Mouse (Mus musculus) forelimb bud, embryonic 11.5 days (tissue): ENCODE data around the gene Fosl1.
"Not testable (repeated sequence)": the region's sequence is repeated elsewhere in the genome, so short reads cannot be mapped to it uniquely, and the experiment has no call there.

Experiments
- DNase-seq: peaks from one replicate; pipeline ENCODE4 v3.0.0-alpha.2; 2012; ENCODE audit warnings: low read depth, low spot score

Fosl1 gene

DNA sequence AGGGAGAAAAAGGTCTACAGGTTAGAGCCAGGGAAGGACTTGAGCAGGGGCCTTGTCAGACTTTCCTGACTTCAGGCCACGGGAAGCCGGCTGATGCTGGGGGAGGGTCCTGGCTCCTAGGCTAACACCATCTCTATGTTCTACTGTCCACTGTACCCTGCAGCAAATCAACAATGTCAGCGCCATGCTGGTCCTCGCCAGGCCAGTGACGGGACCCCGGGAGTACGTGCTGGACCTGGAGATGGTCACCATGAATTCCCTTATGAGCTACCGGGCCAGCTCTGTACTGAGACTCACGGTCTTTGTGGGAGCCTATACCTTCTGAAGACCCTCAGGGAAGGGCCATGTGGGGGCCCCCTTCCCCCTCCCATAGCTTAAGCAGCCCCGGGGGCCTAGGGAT lies 34.1 kb downstream of the Fosl1 start:
- DNase-seq, result no peak

DNA sequence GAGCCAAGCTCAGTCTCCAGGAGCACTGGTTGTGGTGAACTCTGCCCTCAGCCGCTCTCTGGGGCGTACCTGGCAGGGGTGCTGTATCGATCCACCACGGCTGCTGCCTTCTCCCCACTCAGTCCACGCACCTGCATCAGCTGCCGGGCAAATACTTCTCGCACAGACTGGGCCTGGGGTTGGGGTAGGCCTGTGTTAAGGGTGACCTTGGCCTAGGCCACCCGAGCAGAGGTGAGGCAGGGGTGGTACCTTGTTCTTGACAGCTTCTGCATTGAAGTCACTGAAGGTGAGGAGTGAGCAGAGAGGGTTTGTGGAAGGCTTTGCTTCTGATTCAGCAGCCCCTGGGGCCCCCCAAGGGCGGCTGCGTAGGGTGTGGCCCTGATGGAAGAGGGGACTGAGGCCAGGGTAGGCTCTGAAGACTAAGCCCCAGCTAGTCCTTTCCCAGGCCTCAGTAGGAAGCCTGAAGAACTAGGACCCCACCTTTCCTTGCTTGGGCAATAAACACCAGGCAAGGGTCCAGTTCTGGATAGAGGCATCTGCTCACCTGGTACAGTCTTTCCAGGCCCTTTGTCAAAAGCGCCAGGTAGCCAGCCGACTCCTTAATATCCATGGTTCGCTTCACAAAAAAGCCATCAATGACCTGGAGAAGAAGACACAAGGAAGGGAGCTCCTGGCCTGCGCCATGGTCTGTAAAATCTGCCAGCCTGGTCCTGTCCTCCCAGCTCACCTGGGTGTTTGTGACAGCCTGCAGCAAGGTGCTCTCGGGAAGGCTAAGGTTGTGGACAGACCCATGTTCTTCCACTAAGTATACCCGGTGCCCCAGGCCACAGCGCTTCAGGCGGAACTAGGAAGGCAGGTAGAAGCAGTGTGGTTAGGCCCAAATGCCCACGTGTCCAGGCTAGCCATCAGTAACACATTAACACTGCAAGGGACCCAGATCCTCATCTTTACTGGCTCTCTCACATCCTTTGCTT lies 36.3 kb downstream of the Fosl1 start:
- no peak for DNase-seq

DNA sequence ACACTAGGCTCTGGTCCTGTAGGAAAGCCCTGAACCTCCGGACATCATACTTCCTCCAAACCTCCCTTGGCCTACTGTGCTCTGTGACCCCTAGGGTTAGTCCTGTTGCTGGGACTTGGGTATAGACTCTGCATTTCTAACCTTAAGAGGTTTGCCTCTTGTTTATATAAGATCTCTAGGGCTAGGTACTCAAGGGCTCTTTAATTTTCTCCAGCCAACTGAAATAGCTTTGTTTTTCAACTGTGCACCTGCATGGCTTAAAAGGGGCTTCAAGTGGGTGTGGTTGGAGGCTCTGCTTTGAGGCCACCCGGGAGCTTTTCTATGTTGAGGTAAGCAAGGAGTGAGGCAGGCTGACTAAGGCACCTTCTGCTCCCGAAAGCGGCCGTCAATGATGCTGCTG lies 37.1 kb downstream of the Fosl1 start:
- DNase-seq, result no peak

DNA sequence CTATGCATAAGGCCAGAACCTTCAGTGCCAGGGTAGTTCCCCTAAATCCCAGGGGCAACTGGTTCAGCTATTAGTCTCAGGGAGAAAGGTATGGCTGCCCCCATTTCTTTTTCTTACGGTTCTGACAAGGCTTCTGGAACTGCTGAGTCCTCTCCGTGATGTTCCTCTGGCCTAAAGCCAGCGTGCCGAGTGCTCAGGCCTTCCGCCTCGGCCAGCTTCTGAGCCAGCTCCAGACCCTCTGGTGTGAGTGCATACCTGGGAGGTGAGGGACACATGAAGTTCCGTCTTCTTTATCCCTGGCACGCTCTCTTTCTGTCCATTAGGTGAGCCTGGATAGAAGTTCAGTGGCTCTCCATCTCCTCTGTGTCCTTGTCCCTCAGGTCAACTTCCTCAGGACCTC lies 38.0 kb downstream of the Fosl1 start:
- DNase-seq, result no peak

DNA sequence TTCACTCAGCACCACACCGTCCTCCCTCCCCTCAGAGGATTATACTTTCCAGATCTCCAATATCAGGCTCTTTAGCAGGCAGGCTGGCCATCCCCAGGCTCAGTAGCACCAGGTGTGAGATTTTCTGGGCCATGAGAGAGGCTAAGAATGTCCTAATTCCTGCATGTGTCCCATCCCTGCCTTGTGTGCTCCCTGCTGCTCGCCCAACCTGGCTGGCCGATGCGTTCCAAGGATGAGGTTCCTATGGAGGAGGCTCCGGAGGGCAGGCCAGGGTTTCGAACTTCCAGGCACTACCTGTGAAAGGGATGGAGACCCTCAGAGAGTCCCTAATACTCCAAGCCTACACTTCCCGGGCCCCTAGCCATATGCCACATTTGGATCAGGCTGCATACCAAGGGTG lies 38.5 kb downstream of the Fosl1 start:
- no peak for DNase-seq

DNA sequence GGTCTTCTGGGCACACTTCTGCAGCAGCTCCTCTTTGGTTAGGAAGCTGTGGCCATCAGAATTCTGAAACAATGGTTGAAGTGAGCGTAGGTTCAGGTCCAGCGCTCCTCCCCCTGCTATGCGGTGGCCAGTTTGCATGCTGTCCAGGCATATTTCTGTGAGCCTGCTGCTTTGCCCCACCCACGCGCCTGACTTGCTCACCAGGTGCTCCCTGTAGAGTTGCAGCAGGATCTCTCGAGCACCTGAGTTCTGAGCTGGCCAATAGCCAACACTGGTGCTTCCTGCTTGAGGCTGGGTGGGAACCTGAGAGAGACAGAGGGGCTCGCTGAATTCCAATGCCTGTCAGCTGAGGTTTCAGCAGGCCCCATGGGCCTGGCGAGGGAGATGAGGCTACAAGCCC lies 38.9 kb downstream of the Fosl1 start:
- DNase-seq, result no peak

DNA sequence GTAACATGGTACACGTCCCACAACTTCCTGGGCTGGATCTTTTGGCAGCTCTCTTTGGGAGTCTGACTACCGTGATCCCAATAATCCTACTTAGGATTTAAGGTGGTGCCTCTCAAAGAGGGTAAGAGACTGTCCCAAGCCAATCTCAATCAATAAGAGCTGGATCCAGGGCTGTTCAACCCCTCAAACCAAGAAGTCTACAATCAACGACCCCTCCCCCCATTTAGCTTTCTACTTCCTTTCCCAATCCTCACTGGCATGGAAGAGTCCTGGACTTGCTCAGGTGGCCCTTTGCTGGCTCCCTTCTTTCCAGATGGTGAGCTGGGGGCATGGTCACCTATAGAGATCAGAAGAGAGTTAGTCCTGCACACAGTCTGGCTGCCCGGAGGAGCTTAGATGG lies 39.4 kb downstream of the Fosl1 start:
- no peak for DNase-seq

DNA sequence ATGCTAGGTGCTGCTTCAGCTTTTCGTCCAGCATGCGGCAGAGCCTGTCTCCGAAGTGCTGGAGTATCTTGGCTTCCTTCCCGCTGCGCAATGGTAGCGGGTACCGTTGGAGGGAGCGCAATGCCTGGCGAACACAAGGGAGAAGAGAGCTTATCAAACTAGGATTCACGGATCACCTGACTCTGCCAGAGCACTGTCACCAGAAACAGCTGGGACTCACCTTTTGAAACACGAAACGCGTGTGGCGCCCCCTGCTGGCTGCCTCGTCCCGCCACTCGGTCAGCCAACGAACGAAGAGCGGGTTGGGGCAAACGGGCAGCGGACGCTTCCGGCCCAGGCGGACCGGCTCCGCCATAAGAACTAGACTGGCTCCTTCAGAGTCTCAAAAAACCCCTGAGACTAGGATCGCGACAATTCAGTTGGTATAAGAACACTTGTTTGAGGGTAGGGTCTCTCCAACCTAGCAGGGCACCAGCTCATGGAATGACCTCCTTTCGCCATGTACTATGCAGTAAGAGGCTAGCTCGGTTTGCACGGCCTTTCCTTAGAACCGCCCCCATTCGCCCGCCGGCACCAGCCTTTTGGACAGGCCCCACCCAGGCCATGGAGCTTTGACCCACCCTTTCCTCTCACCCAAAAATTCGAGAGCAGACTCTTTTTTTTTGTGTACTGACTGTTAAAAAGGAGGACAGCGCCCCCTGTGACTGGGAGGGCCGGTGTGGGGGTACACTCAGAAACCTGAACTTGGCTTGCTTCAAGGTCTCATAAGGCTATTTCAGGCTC lies 40.6 kb downstream of the Fosl1 start, which contains the start of gene Mus81:
Gene Mus81, minus strand, starts transcription at position 635 of the 783 bp plus-strand sequence.
- DNase-seq, result peak; percentile 92

DNA sequence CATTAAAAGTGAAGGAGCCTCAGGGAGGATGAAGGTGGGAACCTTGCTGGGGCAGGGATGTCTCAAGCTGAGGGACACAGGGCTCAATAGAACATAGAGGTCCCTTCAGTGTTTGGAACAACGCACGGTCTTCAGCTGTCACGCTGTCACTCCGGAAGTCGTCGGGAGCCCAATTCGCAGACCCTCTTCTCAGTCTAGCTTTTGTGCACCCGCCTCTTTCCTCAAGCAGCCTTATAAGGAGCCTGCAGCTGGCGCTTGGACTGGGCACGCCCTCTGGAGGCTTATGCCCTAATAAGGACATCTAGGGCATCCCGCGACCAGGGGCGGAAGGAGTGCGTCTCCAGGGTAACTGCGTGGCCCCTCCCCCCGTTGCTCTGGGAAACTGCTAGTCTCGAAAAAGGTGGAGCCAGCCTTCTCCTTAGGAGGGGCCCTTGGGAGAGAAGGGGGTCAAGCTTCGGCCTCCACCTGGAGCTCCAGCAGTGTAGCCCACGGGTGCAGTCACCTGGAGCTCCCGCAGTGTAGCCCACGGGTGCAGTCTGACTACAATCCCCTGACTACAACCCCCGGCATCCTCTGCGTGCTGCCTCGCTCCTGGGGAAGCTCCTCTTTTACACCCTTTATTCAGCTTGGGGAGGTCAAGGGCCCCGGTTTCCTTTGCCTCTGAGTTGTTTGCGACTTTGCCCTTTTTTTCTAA lies 41.7 kb downstream of the Fosl1 start:
- peak; percentile 97 for DNase-seq

DNA sequence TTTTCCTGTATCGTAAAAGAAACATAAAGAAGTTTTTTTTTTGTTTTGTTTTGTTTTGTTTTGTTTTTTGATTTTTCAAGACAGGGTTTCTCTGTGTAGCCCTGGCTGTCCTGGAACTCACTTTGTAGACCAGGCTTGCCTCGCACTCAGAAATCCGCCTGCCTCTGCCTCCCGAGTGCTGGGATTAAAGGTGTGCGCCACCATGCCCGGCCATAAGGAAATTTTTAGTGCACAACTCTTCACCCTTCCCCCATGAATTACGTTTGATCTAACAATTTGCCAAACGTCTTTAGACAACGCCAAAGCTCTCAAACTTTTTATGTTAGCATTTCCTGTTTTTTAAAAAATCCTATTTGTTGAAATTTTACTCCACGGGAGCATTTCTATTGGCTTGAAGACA lies 42.4 kb downstream of the Fosl1 start:
- not testable (repeated sequence) for DNase-seq

DNA sequence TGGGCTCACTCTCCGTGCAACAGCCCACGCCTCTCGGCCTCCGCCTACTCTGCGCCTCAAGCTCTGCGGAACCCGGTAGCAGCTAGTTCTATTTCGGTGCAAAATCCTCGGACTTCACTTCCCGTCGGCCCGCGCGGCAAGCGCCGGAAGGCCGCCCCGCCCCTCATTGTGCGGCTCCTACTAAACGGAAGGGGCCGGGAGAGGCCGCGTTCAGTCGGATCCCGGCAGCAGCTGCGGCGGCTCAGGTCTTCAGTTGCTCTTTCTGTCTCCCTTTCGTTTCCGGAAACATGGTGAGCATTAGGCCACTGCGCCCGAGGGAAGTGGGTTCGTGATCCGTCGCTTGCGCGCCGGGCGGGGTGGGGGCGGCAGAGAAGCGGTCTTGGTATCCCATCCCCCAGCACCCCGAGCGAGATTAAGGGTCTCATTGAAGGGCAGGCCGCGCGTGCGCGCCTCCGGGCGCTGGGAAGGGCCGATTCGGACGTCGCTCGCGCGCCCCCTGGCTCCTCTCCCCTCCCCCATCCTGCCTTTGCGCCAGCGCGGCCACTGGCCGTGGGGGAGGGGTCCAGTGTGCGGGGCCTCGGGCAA lies 43.1 kb downstream of the Fosl1 start, which contains the start of gene Cfl1:
Gene Cfl1, plus strand, starts transcription at position 143 of the 585 bp plus-strand sequence.
- peak; percentile 96 for DNase-seq

DNA sequence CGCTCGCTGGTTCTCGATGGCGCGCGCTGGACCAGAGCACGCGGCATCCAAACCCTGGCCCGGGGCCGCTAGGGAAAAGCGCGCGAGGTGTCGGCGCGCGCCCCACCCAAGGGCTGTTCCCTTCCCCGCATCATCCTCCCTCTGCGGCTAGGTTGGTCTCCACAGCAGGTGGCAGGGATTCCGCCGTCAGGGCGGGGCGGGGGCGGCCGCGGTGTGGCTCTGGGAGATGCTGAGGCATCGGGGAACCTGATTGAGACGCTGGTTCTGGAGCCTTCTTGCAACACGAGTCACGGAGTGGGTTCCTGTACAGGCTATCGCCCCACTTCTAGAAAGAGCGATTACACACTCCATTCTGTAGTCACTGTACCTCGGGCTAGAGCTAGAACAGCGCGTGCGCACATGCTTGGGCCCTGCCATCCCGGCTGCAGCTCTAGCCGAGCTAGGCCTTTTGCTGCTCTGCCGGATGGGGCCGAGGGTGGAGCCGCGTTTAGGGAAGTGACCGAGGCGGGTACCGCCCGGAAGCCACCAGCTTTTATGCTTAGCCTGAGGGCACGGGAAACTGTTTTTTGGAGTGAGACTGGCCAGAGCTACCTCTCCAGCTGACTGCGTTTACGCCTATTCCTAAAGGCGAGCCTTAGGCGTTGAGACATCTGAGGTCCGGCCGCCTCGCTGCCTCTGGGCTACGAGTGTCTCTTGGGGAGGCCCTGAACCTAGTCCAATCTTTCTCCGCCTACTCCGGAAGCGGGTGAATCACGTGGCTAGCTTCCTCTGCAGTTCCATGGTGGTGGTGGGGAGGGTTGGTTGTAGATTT lies 43.8 kb downstream of the Fosl1 start:
- DNase-seq, result peak; percentile 71

DNA sequence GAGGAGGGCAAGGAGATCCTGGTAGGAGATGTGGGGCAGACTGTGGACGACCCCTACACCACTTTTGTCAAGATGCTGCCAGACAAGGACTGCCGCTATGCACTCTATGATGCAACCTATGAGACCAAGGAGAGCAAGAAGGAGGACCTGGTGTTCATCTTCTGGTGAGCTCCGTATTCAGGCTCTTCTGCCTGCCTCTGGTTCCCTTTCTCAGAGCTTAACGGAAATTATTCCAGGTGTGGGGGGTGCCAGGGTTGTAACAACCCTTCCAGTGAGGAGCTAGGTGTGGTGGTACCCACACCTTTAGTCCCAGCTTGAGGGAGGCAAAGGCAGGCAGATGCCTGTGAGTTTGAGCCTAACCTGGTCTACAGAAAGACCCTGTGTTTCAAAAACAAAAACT lies 45.3 kb downstream of the Fosl1 start:
- no peak for DNase-seq

DNA sequence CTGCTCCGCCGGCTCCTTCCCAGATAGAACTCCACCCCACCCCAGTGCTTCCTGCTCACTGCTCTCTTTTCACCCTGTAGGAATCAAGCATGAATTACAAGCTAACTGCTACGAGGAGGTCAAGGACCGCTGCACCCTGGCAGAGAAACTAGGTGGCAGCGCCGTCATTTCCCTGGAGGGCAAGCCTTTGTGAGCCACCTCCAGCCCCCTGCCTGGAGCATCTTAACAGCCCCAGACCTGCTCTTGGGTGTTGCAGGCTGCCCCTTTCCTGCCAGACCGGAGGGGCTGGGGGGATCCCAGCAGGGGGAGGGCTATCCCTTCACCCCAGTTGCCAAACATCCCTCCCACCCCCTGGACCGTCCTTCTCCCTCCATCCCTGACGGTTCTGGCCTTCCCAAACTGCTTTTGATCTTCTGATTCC lies 46.0 kb downstream of the Fosl1 start:
- not testable (repeated sequence) for DNase-seq

DNA sequence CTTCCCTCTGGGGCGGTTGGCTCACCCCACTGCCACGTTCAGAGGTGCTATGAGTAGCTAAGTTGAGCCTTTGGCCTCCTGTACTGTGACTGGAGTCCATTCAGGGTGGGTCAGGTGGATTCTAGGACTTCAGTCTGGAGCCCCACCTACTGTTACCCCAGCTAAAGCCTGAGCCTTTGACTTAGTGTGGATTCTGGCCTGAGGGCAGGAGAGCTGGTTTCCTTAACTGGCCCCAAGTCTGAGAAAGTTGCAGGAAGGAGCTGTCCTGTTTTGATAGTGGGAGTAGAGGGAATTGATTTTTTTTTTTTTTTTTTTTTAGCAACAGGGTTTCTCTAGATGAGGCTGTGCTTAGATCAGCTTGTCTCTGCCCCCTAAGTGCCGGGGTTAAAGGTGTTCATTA lies 47.0 kb downstream of the Fosl1 start:
- no peak for DNase-seq

DNA sequence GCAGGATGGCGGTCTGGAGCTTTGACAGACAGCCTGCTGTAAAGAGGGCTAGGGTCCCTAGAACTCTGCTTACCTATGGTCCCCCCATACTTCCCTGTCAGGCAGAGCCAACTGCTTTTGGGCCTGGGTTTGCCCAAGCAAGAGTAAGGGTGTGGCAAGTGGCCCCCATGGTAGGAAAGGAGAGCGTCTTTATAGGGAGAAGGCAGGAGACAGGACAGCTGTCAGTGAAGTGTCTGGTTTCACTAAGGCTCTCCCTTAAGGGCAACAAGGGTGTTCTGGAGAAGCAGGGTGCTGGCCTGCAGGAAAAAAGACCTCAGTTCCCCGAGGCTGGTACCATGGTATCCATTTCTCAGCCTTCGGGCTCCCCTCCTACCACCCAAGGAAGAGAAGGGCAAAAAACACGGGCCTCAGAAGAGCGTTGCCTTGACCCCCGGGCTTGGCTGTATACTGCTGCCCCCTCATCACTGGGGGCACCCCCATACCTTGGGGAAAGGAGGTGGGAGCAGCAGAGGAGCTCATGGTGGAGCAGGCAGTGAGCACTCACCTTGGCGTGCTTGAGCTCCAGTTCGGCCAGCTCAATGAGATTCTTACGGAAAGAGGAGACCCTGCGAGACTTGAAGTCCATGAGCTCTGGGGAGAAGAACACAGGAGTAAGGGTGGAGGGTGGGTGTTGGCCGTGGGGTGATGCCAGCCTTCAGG lies 48.2 kb downstream of the Fosl1 start:
- DNase-seq, result no peak

DNA sequence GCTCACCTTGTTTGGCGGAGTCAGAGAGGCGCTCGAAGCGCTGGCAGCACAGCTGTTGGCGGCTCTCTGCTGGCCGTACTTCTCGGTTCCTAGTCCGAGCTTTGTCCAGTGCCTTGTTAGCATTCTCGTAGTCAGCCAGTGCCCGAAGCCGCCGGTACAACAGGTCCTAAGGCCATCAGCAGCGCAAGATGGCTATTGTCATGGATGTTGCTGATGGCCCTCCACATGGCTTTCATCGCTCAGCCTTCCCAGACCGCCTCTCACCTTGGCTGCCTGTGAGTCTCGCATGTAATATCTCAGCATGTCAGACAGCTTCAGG lies 48.7 kb downstream of the Fosl1 start:
- DNase-seq, result no peak

DNA sequence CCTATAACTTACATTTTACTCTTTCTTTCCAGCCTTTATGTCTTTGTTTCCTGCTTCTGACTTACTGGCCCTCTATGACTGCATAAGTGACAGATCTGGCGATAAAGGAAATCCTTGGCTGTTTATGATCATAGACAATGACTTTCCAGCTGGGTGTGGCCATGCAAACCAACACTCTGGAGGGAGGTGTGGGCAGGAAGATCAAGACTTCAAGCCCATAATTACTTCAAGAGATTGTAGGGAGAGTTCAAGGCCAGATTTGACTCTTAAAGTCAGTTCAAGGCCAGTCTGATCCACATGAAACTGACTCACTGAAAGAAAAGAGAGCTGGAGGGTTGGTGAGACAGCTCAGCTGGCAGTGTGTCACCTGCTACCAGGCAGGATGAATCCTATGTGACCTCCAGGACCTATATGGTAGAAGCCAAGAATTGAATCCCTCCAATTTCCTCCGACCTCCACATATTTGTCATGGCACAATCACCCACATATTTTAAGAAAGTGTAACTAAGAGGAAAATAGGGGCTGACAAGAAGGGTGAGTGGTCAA lies 53.1 kb downstream of the Fosl1 start:
- DNase-seq, result no peak

DNA sequence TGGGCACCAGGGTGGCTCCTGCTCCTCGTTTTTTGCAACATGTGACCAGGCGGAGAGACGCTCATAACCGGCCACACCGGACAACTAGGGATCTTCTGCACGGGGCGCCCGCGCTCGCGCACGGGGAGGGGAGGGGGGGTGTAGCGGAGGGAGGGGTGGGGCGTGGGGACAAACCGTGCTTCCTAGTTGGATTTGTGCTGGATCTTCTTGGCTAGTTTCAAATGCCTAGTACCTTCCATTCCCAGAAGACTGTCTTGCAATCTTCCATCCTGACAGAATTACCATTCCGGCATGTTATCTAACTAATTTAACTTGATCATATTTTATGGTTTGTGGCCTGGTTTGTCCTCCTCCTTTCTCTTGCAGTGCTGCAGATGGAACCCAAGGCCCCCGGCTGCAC lies 56.3 kb downstream of the Fosl1 start, which contains the start of gene 1700020D05Rik:
Gene 1700020D05Rik, minus strand, starts transcription at position 101 of the 400 bp plus-strand sequence.
- no peak for DNase-seq
